Mouse (Mus musculus) brain, embryonic 14.5 days (tissue): ENCODE measurements around the gene Anpep. TPM values are rescaled to one million over a fixed set of nuclear protein-coding genes. Genes with fewer than 3 reads are reported as not detected.
"Not testable (repeated sequence)": the region's sequence is repeated elsewhere in the genome, so short reads cannot be mapped to it uniquely, and the experiment has no call there.

ENCODE experiments used
- DNase-seq: peaks from one replicate; pipeline ENCODE4 v3.0.0-alpha.2; 2011; ENCODE audit warnings: low read depth
- CTCF ChIP-seq: fragments of 200-500 bp; IDR thresholded peaks from 2 replicates; pipeline ENCODE4 v1.5.1; 2012; ENCODE audit warnings: inconsistent platforms, mild to moderate bottlenecking, moderate library complexity, borderline replicate concordance; ENCODE audit not compliant: insufficient read depth, insufficient read length; ENCODE audit errors: extremely low read depth
- POLR2A ChIP-seq: fragments of 200-500 bp; IDR thresholded peaks from 2 replicates; pipeline ENCODE4 v1.6.1; 2012; ENCODE audit warnings: mild to moderate bottlenecking, inconsistent platforms, borderline replicate concordance; ENCODE audit not compliant: poor library complexity, insufficient read depth, insufficient read length, severe bottlenecking; ENCODE audit errors: extremely low read depth
- polyA plus RNA-seq: library from polyadenylated mRNA; depleted of rRNA; stranded (reverse); fragments of >200 nt; gene quantifications from 2 replicates; pipeline ENCODE4 v1.2.3, GENCODE M21; 2012; rRNA removed

Gene Anpep
- polyA plus RNA-seq, 1 experiment: 7.8 TPM

DNA sequence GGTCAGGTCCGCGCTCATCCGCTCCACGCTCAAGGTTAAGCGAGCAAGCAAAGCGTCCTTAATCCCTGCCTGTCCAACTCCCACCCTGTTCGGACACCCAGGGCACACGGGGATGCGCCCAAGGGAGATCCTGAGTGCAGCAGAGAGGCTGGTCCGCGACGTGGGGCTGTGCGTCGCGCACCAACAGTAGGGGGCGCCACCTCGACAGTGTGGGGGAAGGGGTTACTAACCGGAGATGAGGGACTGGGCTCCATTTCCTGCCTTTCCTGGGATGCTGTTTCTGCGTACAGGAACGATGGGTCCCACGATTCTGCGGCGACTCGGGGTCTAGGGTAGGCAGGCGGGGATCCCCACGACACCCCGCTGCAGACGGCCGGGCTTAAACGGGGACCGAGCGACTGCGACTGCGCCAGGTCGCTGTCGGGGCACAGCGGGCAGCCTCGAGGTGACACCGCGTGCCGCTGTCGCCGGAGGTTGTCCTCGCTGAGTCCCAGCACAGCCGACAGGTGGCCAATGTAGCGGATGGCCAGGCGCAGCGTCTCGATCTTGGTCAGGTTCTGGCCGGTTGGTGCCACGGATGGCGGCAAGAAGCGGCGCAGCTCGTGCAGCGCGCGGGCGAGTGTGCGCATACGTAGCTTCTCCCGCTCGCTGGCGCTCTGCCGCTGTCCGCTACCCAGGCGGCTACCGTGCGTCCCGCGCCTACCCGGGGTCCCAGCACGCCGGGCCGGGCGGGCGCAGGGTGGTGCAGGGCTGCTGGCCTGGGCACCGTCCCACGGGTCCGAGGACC is 68.0 kb downstream of the Anpep start:
- peak; percentile 63 for DNase-seq
- TF ChIP-seq CTCF: peak; percentile 58; the same call in 1 of the 2 replicates
- TF ChIP-seq POLR2A: no peak

DNA sequence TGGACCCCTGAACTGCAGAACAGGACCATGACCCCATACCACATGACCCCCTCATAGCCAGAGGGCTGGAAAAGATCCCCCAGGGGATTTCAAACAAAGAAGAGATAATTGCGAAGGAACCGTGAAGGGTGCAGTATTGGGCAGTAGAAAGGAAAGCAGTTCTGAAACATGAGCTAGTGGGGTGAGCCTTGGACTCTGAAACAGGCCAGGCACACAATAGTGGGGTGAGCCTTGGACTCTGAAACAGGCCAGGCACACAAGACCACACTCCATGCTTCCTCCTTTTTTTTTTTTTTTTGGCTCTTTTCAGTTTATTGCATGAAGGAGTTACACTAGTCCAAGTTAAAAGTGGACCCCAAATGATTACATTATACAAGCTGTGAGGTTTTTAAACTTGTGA is 71.0 kb downstream of the Anpep start:
- not testable (repeated sequence) for DNase-seq

DNA sequence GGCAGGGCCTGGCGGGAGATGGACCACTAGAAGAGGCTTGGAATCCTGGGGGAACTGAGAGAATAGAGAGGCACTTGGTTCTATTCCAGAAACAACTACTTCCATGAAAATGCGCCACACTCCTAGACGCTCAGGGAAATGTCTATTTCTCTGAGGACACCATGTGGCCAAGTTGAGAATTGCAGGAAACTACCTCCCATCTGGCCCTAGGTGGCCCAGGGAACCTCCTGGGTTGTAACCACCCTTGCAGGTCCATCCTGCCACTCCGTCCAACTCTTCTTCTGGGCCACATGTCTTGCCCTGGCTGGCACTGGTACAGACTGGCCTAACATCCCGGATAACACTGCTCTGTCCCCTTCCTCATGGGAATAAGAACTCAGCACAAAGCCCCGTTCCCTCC is 74.6 kb downstream of the Anpep start:
- peak; percentile 72 for DNase-seq
- TF ChIP-seq CTCF (peak; percentile 69; the same call in 1 of the 2 replicates), POLR2A (no peak)

DNA sequence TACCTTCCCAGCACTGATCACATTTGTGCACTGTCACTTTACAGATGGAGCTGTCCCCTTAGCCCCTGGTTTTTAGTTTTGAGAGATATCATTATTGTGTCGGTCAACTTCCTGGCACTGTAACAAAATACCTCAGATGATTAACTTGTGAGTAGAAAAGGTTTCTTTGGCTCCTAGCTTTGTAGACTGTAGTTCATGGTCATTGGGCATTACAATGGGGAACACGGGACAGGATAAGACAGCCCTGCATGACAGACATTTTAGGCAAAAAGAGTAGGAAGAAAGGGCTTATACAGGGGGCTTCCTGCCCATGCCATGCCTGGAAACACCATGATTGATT is 78.4 kb downstream of the Anpep start:
- TF ChIP-seq CTCF (no peak), POLR2A (no peak)
- no peak for DNase-seq

DNA sequence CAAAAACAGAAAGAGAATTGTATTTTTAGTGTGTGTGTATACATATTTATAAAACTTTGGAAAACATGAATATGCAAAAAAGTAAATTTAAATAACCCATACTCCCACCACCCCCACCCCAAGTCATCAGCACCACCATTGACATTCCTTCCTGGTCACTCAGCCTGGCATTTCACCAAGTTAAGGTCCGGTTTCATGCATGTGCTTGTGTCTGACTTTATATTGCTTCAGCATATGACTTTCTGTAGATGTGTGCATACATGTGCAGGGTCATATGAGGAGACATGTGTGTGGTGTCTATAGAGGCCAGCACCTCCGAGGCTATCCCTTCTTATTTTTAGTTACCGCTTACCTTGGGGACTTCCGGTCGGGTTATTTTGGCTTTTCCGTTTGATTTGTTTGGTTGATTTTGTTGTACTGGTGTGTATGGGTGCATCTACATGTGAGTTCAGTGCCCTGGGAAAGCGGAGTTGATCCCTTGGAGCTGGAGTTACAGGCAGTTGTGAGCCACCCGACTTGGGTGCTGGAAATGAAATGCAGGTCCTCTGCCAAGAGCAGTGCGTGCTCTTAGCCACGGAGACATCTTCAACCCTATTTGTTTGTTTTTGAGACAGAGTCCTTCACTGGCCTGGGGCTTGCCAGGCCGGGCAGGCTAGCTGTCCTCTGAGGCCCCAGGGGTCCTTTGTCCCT is 78.9 kb downstream of the Anpep start:
- DNase-seq: no peak
- TF ChIP-seq POLR2A (no peak), CTCF (no peak)

DNA sequence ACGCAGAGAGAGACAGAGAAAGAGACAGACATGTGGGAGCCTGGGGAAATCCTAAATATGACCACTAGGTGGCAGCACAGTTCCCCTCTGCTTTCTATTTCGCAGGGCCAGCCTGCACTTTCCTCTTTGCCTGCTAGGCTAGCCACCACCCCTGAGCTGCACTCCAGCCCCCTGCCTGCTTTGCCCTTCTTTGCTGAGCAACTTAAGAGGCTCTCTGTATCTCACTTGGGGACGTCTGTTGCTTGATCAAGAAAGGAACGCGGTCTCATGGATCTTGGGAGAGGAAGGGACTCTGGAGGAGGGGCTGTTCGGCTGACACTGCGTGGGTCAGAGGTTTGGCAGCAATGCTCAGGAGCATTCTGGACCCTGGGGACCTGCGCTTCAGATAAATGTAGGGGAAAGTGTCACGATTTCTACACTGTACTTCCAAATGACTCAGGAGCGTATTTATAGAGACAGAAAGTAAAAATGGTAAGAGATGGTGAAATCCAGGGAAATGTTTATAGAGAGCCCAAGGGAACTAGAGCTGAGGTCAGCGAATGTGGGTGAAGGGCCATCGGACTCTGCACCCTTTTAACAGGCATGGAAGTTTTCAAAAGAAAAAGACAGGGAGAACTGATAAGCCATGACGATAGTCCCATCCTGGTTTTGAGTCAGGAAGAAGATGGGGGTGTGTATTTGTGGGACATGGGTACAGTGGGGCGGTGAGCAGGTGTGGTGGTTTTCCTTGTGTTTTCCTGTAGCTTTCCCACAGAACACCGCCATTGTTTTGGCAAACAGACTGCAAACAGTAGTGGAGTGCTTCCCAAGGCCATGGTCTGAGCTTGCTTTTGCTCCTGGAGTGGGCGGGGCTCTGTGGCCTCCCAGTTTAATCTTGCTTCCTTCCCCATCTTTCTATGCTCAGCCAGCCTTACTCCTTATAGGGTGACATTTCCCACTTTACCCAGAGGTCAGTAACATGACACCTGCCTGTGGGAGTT is 79.9 kb downstream of the Anpep start:
- peak; percentile 76 for DNase-seq
- peak; percentile 94 for TF ChIP-seq CTCF
- no peak for TF ChIP-seq POLR2A

Other genes starting within 250 kb of the Anpep start
- 1.6 and 3.0 TPM in 2 replicates for gene Rhcg, start 243.4 kb downstream of the Anpep start, polyA plus RNA-seq
- 3.1 and 3.2 TPM in 2 replicates for gene Ticrr, start 200.9 kb downstream of the Anpep start, polyA plus RNA-seq
- 4.8 and 5.4 TPM in 2 replicates for gene Kif7, start 145.3 kb downstream of the Anpep start, polyA plus RNA-seq
- gene Plin1, start 128.2 kb downstream of the Anpep start, polyA plus RNA-seq: 0.23 TPM in 2 replicates
- gene Pex11a, start 117.9 kb downstream of the Anpep start, polyA plus RNA-seq: 11.1 and 13.3 TPM in 2 replicates
- gene Wdr93, start 117.9 kb downstream of the Anpep start, polyA plus RNA-seq: 0.23 and 0.33 TPM in 2 replicates
- not detected in 2 replicates for gene Mesp1, start 67.3 kb downstream of the Anpep start, polyA plus RNA-seq
- gene Mesp2, start 50.3 kb downstream of the Anpep start, polyA plus RNA-seq: 1.2 and 1.9 TPM in 2 replicates
- 56.0 and 58.4 TPM in 2 replicates for gene Ap3s2, start 59.6 kb upstream of the Anpep start, polyA plus RNA-seq
- gene Arpin, start 74.3 kb upstream of the Anpep start, polyA plus RNA-seq: 10.0 and 13.7 TPM in 2 replicates
- gene Zfp710, start 163.8 kb upstream of the Anpep start, polyA plus RNA-seq: 34.8 and 36.1 TPM in 2 replicates